Mouse (Mus musculus): ENCODE measurements around the gene Pias1. TPM values are rescaled to one million over a fixed set of nuclear protein-coding genes. Genes with fewer than 3 reads are reported as not detected.
A peak's percentile ranks its signal among the peaks of the same experiment; 100 is the strongest.

Pias1 gene
- polyA plus RNA-seq, 1 experiment from 2014 or later = 46.2 TPM

DNA sequence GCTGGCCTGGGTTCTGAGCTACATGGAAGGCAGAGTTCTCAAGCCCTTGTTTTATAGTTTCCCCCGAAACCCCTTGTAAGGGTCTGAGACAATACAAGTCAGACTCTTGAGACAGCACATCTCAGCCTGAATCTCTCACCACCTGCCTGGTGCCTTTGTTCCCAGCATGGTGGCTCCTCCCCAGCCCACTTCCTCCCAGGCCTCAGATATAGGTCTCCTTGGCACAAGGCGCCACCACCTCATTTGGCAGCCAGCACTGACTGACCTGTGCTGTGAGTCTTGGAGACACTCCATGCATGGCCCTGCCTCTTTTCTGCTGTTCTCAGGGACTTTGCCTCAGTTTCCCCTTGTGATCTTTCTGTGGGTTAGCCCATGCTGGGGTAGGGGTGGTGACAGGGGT, 136.2 kb downstream of the Pias1 start:
- Histone ChIP-seq H3K4me2 (ENCODE audit: low read depth, low read length) (no peak overlapping the region), H3K9ac (ENCODE audit: low read depth, low read length) (no peak overlapping the region), H3K27ac (ENCODE audit: low read length) (no peak overlapping the region), H3K4me1 (ENCODE audit: control insufficient read depth, insufficient read depth, low read length) (peaks cover 15% of the 10 kb centered on the region; the same call in 1 of the 2 replicates), H3K9me3 (ENCODE audit: control insufficient read depth, low read length) (no peaks in the 10 kb centered on the region), H3K36me3 (ENCODE audit: control insufficient read depth, insufficient read depth, low read length) (0 out of 2 replicates have a peak, but pooled peaks cover 3% of the 10 kb centered on the region), H3K4me3 (ENCODE audit: low read length) (no peak overlapping the region), H3K27me3 (replicated peaks; ENCODE audit: control insufficient read depth, insufficient read depth, low read length) (no peaks in the 10 kb centered on the region)
- ATAC-seq = no peak
- 85% methylated on average over 2 of the region's 2 CpGs for WGBS

- 0 out of 2 replicates have a peak, but pooled peaks cover 3% of the 10 kb centered on the region for H3K36me3 ChIP-seq (ENCODE audit: control insufficient read depth, insufficient read depth, low read length)
- 85% methylated on average over 3 of the region's 3 CpGs for WGBS
- H3K4me2 ChIP-seq (ENCODE audit: low read depth, low read length) = no peak overlapping the region
Observed at GRCm38 (mm10) chr9:62848641-62849040, 139.1 kb downstream of the Pias1 start.

GRCm38 (mm10) chr9:62847694-62848093, 140.0 kb downstream of the Pias1 start:
- WGBS = 2% methylated on average over 3 of the region's 3 CpGs
- Histone ChIP-seq H3K4me3 (ENCODE audit: low read length) (no peak overlapping the region), H3K9me3 (ENCODE audit: control insufficient read depth, low read length) (no peaks in the 10 kb centered on the region), H3K9ac (ENCODE audit: low read depth, low read length) (no peak overlapping the region), H3K4me2 (ENCODE audit: low read depth, low read length) (no peak overlapping the region), H3K27me3 (replicated peaks; ENCODE audit: control insufficient read depth, insufficient read depth, low read length) (no peaks in the 10 kb centered on the region), H3K4me1 (ENCODE audit: control insufficient read depth, insufficient read depth, low read length) (peaks cover 13% of the 10 kb centered on the region), H3K27ac (ENCODE audit: low read length) (no peak overlapping the region), H3K36me3 (ENCODE audit: control insufficient read depth, insufficient read depth, low read length) (0 out of 2 replicates have a peak, but pooled peaks cover 3% of the 10 kb centered on the region)
- ATAC-seq = peak; percentile 54

More at GRCm38 (mm10) chr9:62848641-62849040, 139.1 kb downstream of the Pias1 start:
- Histone ChIP-seq H3K4me1 (ENCODE audit: control insufficient read depth, insufficient read depth, low read length) (peaks cover 8% of the 10 kb centered on the region), H3K4me3 (ENCODE audit: low read length) (no peak overlapping the region), H3K27me3 (replicated peaks; ENCODE audit: control insufficient read depth, insufficient read depth, low read length) (no peaks in the 10 kb centered on the region), H3K9me3 (ENCODE audit: control insufficient read depth, low read length) (no peaks in the 10 kb centered on the region), H3K9ac (ENCODE audit: low read depth, low read length) (no peak overlapping the region), H3K27ac (ENCODE audit: low read length) (no peak overlapping the region)
- no peak for ATAC-seq

DNA sequence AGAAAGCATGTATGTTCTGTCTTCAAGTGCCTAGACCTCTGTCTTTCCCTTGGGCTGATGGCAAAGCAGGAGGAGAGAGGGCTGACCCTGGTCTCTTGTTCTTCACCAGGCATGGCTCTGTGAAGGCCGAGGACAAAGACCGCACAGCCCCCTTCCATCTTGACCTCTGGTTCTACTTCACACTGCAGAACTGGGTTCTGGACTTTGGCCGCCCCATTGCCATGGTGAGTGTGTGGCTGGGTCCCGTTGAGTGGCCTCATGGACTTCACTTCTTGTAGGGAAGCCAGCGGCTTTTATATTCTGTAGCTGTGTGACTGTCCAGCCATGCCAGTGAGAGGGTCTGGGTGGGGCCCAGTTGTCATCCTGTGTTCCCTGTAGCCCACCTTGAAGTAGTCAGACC, 143.3 kb downstream of the Pias1 start:
- H3K9ac ChIP-seq (ENCODE audit: low read depth, low read length) = no peak overlapping the region
- H3K4me1 ChIP-seq (ENCODE audit: control insufficient read depth, insufficient read depth, low read length) = peaks cover 20% of the 10 kb centered on the region
- no peaks in the 10 kb centered on the region for H3K36me3 ChIP-seq (ENCODE audit: control insufficient read depth, insufficient read depth, low read length)
- no peak overlapping the region for H3K4me3 ChIP-seq (ENCODE audit: low read length)
- no peak overlapping the region for H3K4me2 ChIP-seq (ENCODE audit: low read depth, low read length)
- 85% methylated on average over 5 of the region's 5 CpGs for WGBS
- no peaks in the 10 kb centered on the region for H3K27me3 ChIP-seq (replicated peaks; ENCODE audit: control insufficient read depth, insufficient read depth, low read length)
- no peak for ATAC-seq
- H3K27ac ChIP-seq (ENCODE audit: low read length) = no peak overlapping the region
- H3K9me3 ChIP-seq (ENCODE audit: control insufficient read depth, low read length) = no peaks in the 10 kb centered on the region

GRCm38 (mm10) chr9:62843356-62844024, 144.2 kb downstream of the Pias1 start:
- H3K4me1 ChIP-seq (ENCODE audit: control insufficient read depth, insufficient read depth, low read length) = peaks cover 21% of the 10 kb centered on the region
- no peaks in the 10 kb centered on the region for H3K36me3 ChIP-seq (ENCODE audit: control insufficient read depth, insufficient read depth, low read length)
- no peaks in the 10 kb centered on the region for H3K9me3 ChIP-seq (ENCODE audit: control insufficient read depth, low read length)
- ATAC-seq = peak; percentile 19; the same call in 1 of the 2 replicates
- no peak overlapping the region for H3K4me2 ChIP-seq (ENCODE audit: low read depth, low read length)
- no peaks in the 10 kb centered on the region for H3K27me3 ChIP-seq (replicated peaks; ENCODE audit: control insufficient read depth, insufficient read depth, low read length)
- peak overlapping the region; percentile 13; the same call in 1 of the 2 replicates for H3K27ac ChIP-seq (ENCODE audit: low read length)
- no peak overlapping the region for H3K9ac ChIP-seq (ENCODE audit: low read depth, low read length)
- H3K4me3 ChIP-seq (ENCODE audit: low read length) = no peak overlapping the region
- WGBS = 68% methylated on average over 10 of the region's 10 CpGs

- Histone ChIP-seq H3K9me3 (ENCODE audit: control insufficient read depth, low read length) (no peaks in the 10 kb centered on the region), H3K4me1 (ENCODE audit: control insufficient read depth, insufficient read depth, low read length) (peaks cover 27% of the 10 kb centered on the region), H3K27me3 (replicated peaks; ENCODE audit: control insufficient read depth, insufficient read depth, low read length) (no peaks in the 10 kb centered on the region), H3K9ac (ENCODE audit: low read depth, low read length) (peak overlapping the region; percentile 81), H3K4me2 (ENCODE audit: low read depth, low read length) (peak overlapping the region; percentile 80), H3K27ac (ENCODE audit: low read length) (peak overlapping the region; percentile 87), H3K4me3 (ENCODE audit: low read length) (peak overlapping the region; percentile 64), H3K36me3 (ENCODE audit: control insufficient read depth, insufficient read depth, low read length) (no peaks in the 10 kb centered on the region)
- WGBS = 10% methylated on average over 14 of the region's 14 CpGs
- ATAC-seq = peak; percentile 22
Observed at GRCm38 (mm10) chr9:62839172-62839770, 148.5 kb downstream of the Pias1 start.

- Histone ChIP-seq H3K4me2 (ENCODE audit: low read depth, low read length) (peak within 1 kb of the TSS; percentile 80), H3K27ac (ENCODE audit: low read length) (peak within 1 kb of the TSS; percentile 87), H3K4me1 (ENCODE audit: control insufficient read depth, insufficient read depth, low read length) (peaks cover 24% of the 10 kb centered on the region), H3K36me3 (ENCODE audit: control insufficient read depth, insufficient read depth, low read length) (no peaks in the 10 kb centered on the region), H3K9me3 (ENCODE audit: control insufficient read depth, low read length) (no peaks in the 10 kb centered on the region), H3K27me3 (replicated peaks; ENCODE audit: control insufficient read depth, insufficient read depth, low read length) (no peaks in the 10 kb centered on the region), H3K4me3 (ENCODE audit: low read length) (peak within 1 kb of the TSS; percentile 64), H3K9ac (ENCODE audit: low read depth, low read length) (peak within 1 kb of the TSS; percentile 81)
- WGBS = 0% methylated on average over 45 of the region's 48 CpGs
- peak; percentile 90 for ATAC-seq
Observed at GRCm38 (mm10) chr9:62838506-62839171, 149.1 kb downstream of the Pias1 start, which contains the start of gene Cln6. Gene Cln6, plus strand, starts transcription at chr9:62838785.

DNA sequence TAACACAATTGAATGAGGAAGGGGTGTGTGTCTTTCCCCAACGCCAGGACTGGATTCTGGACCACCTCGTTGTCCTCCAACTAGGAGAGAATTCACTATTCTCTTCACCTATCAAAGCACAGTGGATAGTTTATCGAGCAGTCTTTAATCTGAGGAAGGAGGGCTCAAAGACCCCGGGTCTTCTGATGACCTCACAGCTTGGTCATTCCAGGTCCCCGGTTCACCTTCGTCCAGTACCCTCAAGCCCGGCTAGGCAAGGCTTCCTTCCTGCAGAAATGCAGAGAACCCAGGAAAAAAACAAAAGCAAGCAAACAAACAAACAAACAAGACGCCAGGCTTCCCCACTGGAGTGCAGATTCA, 149.6 kb downstream of the Pias1 start:
- ATAC-seq = 0 out of 2 replicates have a peak, but pooled peaks have one; percentile 3
- peak overlapping the region; percentile 40; the same call in 1 of the 2 replicates for H3K9ac ChIP-seq (ENCODE audit: low read depth, low read length)
- 15% methylated on average over 8 of the region's 8 CpGs for WGBS

DNA sequence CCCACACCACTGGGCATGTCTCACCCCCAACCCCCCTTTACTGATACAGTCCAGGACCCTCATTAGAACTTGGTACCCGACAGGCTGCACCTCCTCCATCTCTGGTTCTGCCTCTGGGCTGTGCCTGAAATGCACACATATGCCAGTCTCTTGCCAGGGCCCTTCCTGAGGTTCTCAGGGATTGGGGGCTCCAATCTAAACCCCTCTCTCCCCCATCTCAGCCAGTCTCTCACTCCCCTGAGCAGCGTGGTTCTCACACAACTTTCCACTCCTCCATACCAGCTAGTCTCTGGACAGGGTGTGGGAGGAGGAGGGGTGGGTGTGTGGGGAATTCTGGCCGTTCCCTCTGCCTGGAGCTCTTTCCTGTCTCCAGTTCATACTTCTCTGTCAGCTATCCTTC, 150.1 kb downstream of the Pias1 start:
- no peak overlapping the region for H3K4me2 ChIP-seq (ENCODE audit: low read depth, low read length)
- no peak overlapping the region for H3K9ac ChIP-seq (ENCODE audit: low read depth, low read length)

More for the DNA sequence above, 149.6 kb downstream of the Pias1 start:
- Histone ChIP-seq H3K4me1 (ENCODE audit: control insufficient read depth, insufficient read depth, low read length) (peaks cover 20% of the 10 kb centered on the region), H3K4me2 (ENCODE audit: low read depth, low read length) (peak overlapping the region; percentile 80), H3K9me3 (ENCODE audit: control insufficient read depth, low read length) (no peaks in the 10 kb centered on the region), H3K27me3 (replicated peaks; ENCODE audit: control insufficient read depth, insufficient read depth, low read length) (no peaks in the 10 kb centered on the region), H3K4me3 (ENCODE audit: low read length) (peak overlapping the region; percentile 64), H3K27ac (ENCODE audit: low read length) (peak overlapping the region; percentile 72), H3K36me3 (ENCODE audit: control insufficient read depth, insufficient read depth, low read length) (no peaks in the 10 kb centered on the region)

More for the DNA sequence above, 150.1 kb downstream of the Pias1 start:
- no peak for ATAC-seq
- Histone ChIP-seq H3K27me3 (replicated peaks; ENCODE audit: control insufficient read depth, insufficient read depth, low read length) (no peaks in the 10 kb centered on the region), H3K36me3 (ENCODE audit: control insufficient read depth, insufficient read depth, low read length) (no peaks in the 10 kb centered on the region), H3K9me3 (ENCODE audit: control insufficient read depth, low read length) (no peaks in the 10 kb centered on the region), H3K4me3 (ENCODE audit: low read length) (no peak overlapping the region), H3K4me1 (ENCODE audit: control insufficient read depth, insufficient read depth, low read length) (peaks cover 18% of the 10 kb centered on the region), H3K27ac (ENCODE audit: low read length) (peak overlapping the region; percentile 72; the same call in 1 of the 2 replicates)
- WGBS = 45% methylated on average over 3 of the region's 3 CpGs
